Mouse (Mus musculus): ENCODE results near the gene Ube2b. TPM values are rescaled to one million over a fixed set of nuclear protein-coding genes. Genes with fewer than 3 reads are reported as not detected.

Ube2b gene
- polyA plus RNA-seq (2015; fragmentation: Nextera tagmentation; extraction: Ambion mirVana) = 339 and 446 TPM in 2 replicates

GRCm38 (mm10) chr11:52000290-52000962, at the start of gene Ube2b:
TSS of gene Ube2b (minus strand) at chr11:52000762.

GRCm38 (mm10) chr11:52003772-52004528, 3.4 kb upstream of the Ube2b start, which contains the start of gene Cdkl3:
TSS of gene Cdkl3 (plus strand) at chr11:52004221.

GRCm38 (mm10) chr11:51967443-51968401, 32.8 kb downstream of the Ube2b start, which contains the start of gene Cdkn2aipnl:
TSS of gene Cdkn2aipnl (plus strand) at chr11:51967661.

Other genes with a start within 250 kb of the Ube2b start
- 8.0 and 9.8 TPM in 2 replicates for gene Sec24a, start 237.1 kb downstream of the Ube2b start, polyA plus RNA-seq (2015; fragmentation: Nextera tagmentation; extraction: Ambion mirVana)
- gene Sar1b, start 237.1 kb downstream of the Ube2b start, polyA plus RNA-seq (2015; fragmentation: Nextera tagmentation; extraction: Ambion mirVana) = 237 and 261 TPM in 2 replicates
- gene Jade2, start 143.1 kb downstream of the Ube2b start, polyA plus RNA-seq (2015; fragmentation: Nextera tagmentation; extraction: Ambion mirVana) = 1.7 and 2.0 TPM in 2 replicates
- 53.2 and 60.2 TPM in 2 replicates for gene Cdkn2aipnl, start 33.1 kb downstream of the Ube2b start, polyA plus RNA-seq (2015; fragmentation: Nextera tagmentation; extraction: Ambion mirVana)
- 6.2 and 7.4 TPM in 2 replicates for gene Cdkl3, start 3.5 kb upstream of the Ube2b start, polyA plus RNA-seq (2015; fragmentation: Nextera tagmentation; extraction: Ambion mirVana)
- 57.8 and 62.0 TPM in 2 replicates for gene Ppp2ca, start 97.9 kb upstream of the Ube2b start, polyA plus RNA-seq (2015; fragmentation: Nextera tagmentation; extraction: Ambion mirVana)
- gene Olfr1373, start 144.8 kb upstream of the Ube2b start, polyA plus RNA-seq (2015; fragmentation: Nextera tagmentation; extraction: Ambion mirVana) = not detected in 2 replicates
- gene Olfr1371, start 213.2 kb upstream of the Ube2b start, polyA plus RNA-seq (2015; fragmentation: Nextera tagmentation; extraction: Ambion mirVana) = not detected in 2 replicates
- gene Skp1a, start 231.2 kb upstream of the Ube2b start, polyA plus RNA-seq (2015; fragmentation: Nextera tagmentation; extraction: Ambion mirVana) = 746 and 990 TPM in 2 replicates

Data from adrenal gland, postnatal 0 days (tissue).